ENCODE assay signal across 8 mouse cellular contexts in genomic region chr10:63428243-63429022, GRCm38 (mm10). TPM values are rescaled to one million over a fixed set of nuclear protein-coding genes. Genes with fewer than 3 reads are reported as not detected.
DNase-seq lines count a peak whose midpoint lies in the region; ATAC-seq and TF ChIP-seq lines count a peak whose summit lies in the region.

No protein-coding gene starts in this region.

- no peak for ATAC-seq in embryonic facial prominence, embryonic 12.5 days (ENCODE audit: insufficient number of reproducible peaks, insufficient read depth, low FRiP score, low TSS enrichment)
- ATAC-seq in heart, postnatal 0 days (ENCODE audit: insufficient read depth, low read depth), result no peak

- 24% methylated on average over 19 of the region's 19 CpGs for WGBS in embryonic facial prominence, embryonic 12.5 days
- 22% methylated on average over 19 of the region's 19 CpGs for WGBS in heart, postnatal 0 days
- 11% methylated on average over 19 of the region's 19 CpGs for WGBS in small intestine, adult 2 months

- H3K4me3 ChIP-seq in gastrocnemius, adult 2 months, result peak overlapping the region; percentile 85
- H3K4me3 ChIP-seq in embryonic facial prominence, embryonic 12.5 days, result peak overlapping the region; percentile 66
- H3K4me3 ChIP-seq in heart, postnatal 0 days (ENCODE audit: low read depth, low read length), result peak overlapping the region; percentile 89
- peak overlapping the region; percentile 58 for H3K4me3 ChIP-seq in small intestine, adult 2 months (ENCODE audit: low read depth, low read length)

- intact Hi-C loops in gastrocnemius, adult 2 months (cut with DNase I), result loop anchor here (1.0 to 5.0 kb wide), 2 partner anchors 41 to 50 kb away; no protein-coding TSS in a partner anchor

- no peaks in the 10 kb centered on the region for H3K27me3 ChIP-seq in embryonic facial prominence, embryonic 12.5 days
- H3K27me3 ChIP-seq in heart, postnatal 0 days (ENCODE audit: control insufficient read depth, insufficient read depth, low read length), result no peaks in the 10 kb centered on the region
- no peaks in the 10 kb centered on the region for H3K27me3 ChIP-seq in small intestine, adult 2 months (ENCODE audit: control insufficient read depth, insufficient read depth, low read length)

- H3K9me3 ChIP-seq in embryonic facial prominence, embryonic 12.5 days, result no peaks in the 10 kb centered on the region
- no peaks in the 10 kb centered on the region for H3K9me3 ChIP-seq in heart, postnatal 0 days (replicated peaks; ENCODE audit: control insufficient read depth, low read length)

- H3K4me2 ChIP-seq in embryonic facial prominence, embryonic 12.5 days (replicated peaks), result peak overlapping the region; percentile 56
- H3K4me2 ChIP-seq in heart, postnatal 0 days (ENCODE audit: low read depth, low read length), result peak overlapping the region; percentile 77

- TF ChIP-seq EP300 in heart, postnatal 0 days (IDR thresholded peaks at IDR 0.05; ENCODE audit: low read depth), result no peak

- TF ChIP-seq POLR2A in small intestine, adult 2 months (IDR thresholded peaks at IDR 0.05; ENCODE audit: low read depth, low read length), result no peak

- H3K9ac ChIP-seq in embryonic facial prominence, embryonic 12.5 days, result peak overlapping the region; percentile 28
- peak overlapping the region; percentile 38 for H3K9ac ChIP-seq in heart, postnatal 0 days (replicated peaks; ENCODE audit: low read depth, low read length)

- DNase-seq in gastrocnemius, adult 2 months, result no peak
- no peak for DNase-seq in gastrocnemius, postnatal 10 days
- DNase-seq in adrenal gland, adult 2 months, result peak; percentile 43
- peak; percentile 25 for DNase-seq in heart, postnatal 0 days (ENCODE audit: low spot score)
- DNase-seq in layer of hippocampus, postnatal 36 days, result peak; percentile 11 to 25
- peak; percentile 35 for DNase-seq in lung, postnatal 4 days

- H3K36me3 ChIP-seq in embryonic facial prominence, embryonic 12.5 days, result no peaks in the 10 kb centered on the region
- no peaks in the 10 kb centered on the region for H3K36me3 ChIP-seq in heart, postnatal 0 days (replicated peaks; ENCODE audit: control insufficient read depth, insufficient read depth, low read length)
- no peaks in the 10 kb centered on the region for H3K36me3 ChIP-seq in small intestine, adult 2 months (ENCODE audit: control insufficient read depth, insufficient read depth, low read length)

- H3K27ac ChIP-seq in gastrocnemius, adult 2 months, result peak overlapping the region; percentile 69
- H3K27ac ChIP-seq in embryonic facial prominence, embryonic 12.5 days, result peak overlapping the region; percentile 25; the same call in 1 of the 2 replicates
- H3K27ac ChIP-seq in heart, postnatal 0 days (ENCODE audit: low read depth), result peak overlapping the region; percentile 49
- no peak overlapping the region for H3K27ac ChIP-seq in small intestine, adult 2 months (ENCODE audit: insufficient read depth, low read depth, low read length)

- H3K4me1 ChIP-seq in embryonic facial prominence, embryonic 12.5 days, result no peaks in the 10 kb centered on the region
- H3K4me1 ChIP-seq in heart, postnatal 0 days (ENCODE audit: control insufficient read depth, insufficient read depth), result no peaks in the 10 kb centered on the region
- no peaks in the 10 kb centered on the region for H3K4me1 ChIP-seq in small intestine, adult 2 months (ENCODE audit: control insufficient read depth, insufficient read depth, insufficient read length, low read length)

- TF ChIP-seq CTCF in gastrocnemius, adult 2 months (IDR thresholded peaks at IDR 0.05), result no peak
- no peak for TF ChIP-seq CTCF in heart, postnatal 0 days (IDR thresholded peaks at IDR 0.05; ENCODE audit: low read depth)
- TF ChIP-seq CTCF in small intestine, adult 2 months (IDR thresholded peaks at IDR 0.05; ENCODE audit: extremely low read depth, insufficient read length, insufficient replicate concordance, low read depth, low read length), result peak; percentile 11; the same call in 1 of the 2 replicates

RNA-seq across cellular contexts. Expression of gene Ctnna3, which starts 1.5 kb away (rescaled TPM):
- total RNA-seq in gastrocnemius, adult 2 months (2021), result 10 to 100 TPM; 11.8 to 22.7 TPM
- 10 to 100 TPM; 23.0 to 24.9 TPM for total RNA-seq in gastrocnemius, postnatal 10 days (2021)
- total RNA-seq in adrenal gland, adult 2 months (2021), result under 1 TPM; 0.37 to 0.83 TPM
- polyA plus RNA-seq in adrenal gland, adult 2 months (2012; rRNA removed), result 0.06 TPM in 1 of 2 replicates, not detected in the other
- polyA plus RNA-seq in embryonic facial prominence, embryonic 12.5 days (2016; fragmentation: Nextera tagmentation; extraction: Ambion mirVana), result 0.18 and 0.32 TPM in 2 replicates
- total RNA-seq in heart, postnatal 0 days (2014; rRNA removed; ENCODE audit: low replicate concordance), result 58.4 and 62.6 TPM in 2 replicates
- polyA plus RNA-seq in heart, postnatal 0 days (2015; fragmentation: Nextera tagmentation; extraction: Ambion mirVana), result 18.2 and 18.6 TPM in 2 replicates
- total RNA-seq in layer of hippocampus, postnatal 36 days (2021), result 1 to 10 TPM; 1.2 to 1.9 TPM
- 0.06 and 0.14 TPM in 2 replicates for polyA plus RNA-seq in small intestine, adult 2 months (2012; rRNA removed)

RNA-seq across cellular contexts. Expression of gene Gm7075, which starts 6.8 kb away (rescaled TPM):
- total RNA-seq in gastrocnemius, adult 2 months (2021), result not detected
- not detected for total RNA-seq in gastrocnemius, postnatal 10 days (2021)
- not detected for total RNA-seq in adrenal gland, adult 2 months (2021)
- polyA plus RNA-seq in adrenal gland, adult 2 months (2012; rRNA removed), result not detected in 2 replicates
- polyA plus RNA-seq in embryonic facial prominence, embryonic 12.5 days (2016; fragmentation: Nextera tagmentation; extraction: Ambion mirVana), result not detected in 2 replicates
- not detected in 2 replicates for total RNA-seq in heart, postnatal 0 days (2014; rRNA removed; ENCODE audit: low replicate concordance)
- polyA plus RNA-seq in heart, postnatal 0 days (2015; fragmentation: Nextera tagmentation; extraction: Ambion mirVana), result not detected in 2 replicates
- total RNA-seq in layer of hippocampus, postnatal 36 days (2021), result not detected
- polyA plus RNA-seq in small intestine, adult 2 months (2012; rRNA removed), result not detected in 2 replicates

RNA-seq across cellular contexts. Expression of gene Dnajc12, which starts 46.2 kb away (rescaled TPM):
- total RNA-seq in gastrocnemius, adult 2 months (2021), result 10 to 100 TPM; 15.7 to 15.8 TPM
- 1 to 10 TPM; 7.3 to 9.3 TPM for total RNA-seq in gastrocnemius, postnatal 10 days (2021)
- total RNA-seq in adrenal gland, adult 2 months (2021), result 10 to 100 TPM; 13.0 to 19.2 TPM
- polyA plus RNA-seq in adrenal gland, adult 2 months (2012; rRNA removed), result 0.57 and 0.68 TPM in 2 replicates
- 11.0 and 11.6 TPM in 2 replicates for polyA plus RNA-seq in embryonic facial prominence, embryonic 12.5 days (2016; fragmentation: Nextera tagmentation; extraction: Ambion mirVana)
- 3.2 and 3.6 TPM in 2 replicates for total RNA-seq in heart, postnatal 0 days (2014; rRNA removed; ENCODE audit: low replicate concordance)
- 9.5 and 11.0 TPM in 2 replicates for polyA plus RNA-seq in heart, postnatal 0 days (2015; fragmentation: Nextera tagmentation; extraction: Ambion mirVana)
- total RNA-seq in layer of hippocampus, postnatal 36 days (2021), result 10 to 100 TPM; 16.8 to 23.7 TPM
- polyA plus RNA-seq in small intestine, adult 2 months (2012; rRNA removed), result 0.15 and 0.22 TPM in 2 replicates

RNA-seq across cellular contexts. Expression of gene Sirt1, which starts 46.9 kb away (rescaled TPM):
- total RNA-seq in gastrocnemius, adult 2 months (2021), result 1 to 10 TPM; 8.0 to 9.2 TPM
- 1 to 10 TPM; 7.0 to 8.3 TPM for total RNA-seq in gastrocnemius, postnatal 10 days (2021)
- total RNA-seq in adrenal gland, adult 2 months (2021), result 10 to 100 TPM; 13.9 to 17.4 TPM
- 1.2 and 1.4 TPM in 2 replicates for polyA plus RNA-seq in adrenal gland, adult 2 months (2012; rRNA removed)
- polyA plus RNA-seq in embryonic facial prominence, embryonic 12.5 days (2016; fragmentation: Nextera tagmentation; extraction: Ambion mirVana), result 7.3 and 8.3 TPM in 2 replicates
- total RNA-seq in heart, postnatal 0 days (2014; rRNA removed; ENCODE audit: low replicate concordance), result 10.4 and 10.7 TPM in 2 replicates
- polyA plus RNA-seq in heart, postnatal 0 days (2015; fragmentation: Nextera tagmentation; extraction: Ambion mirVana), result 2.1 and 2.5 TPM in 2 replicates
- 10 to 100 TPM; 12.8 to 15.4 TPM for total RNA-seq in layer of hippocampus, postnatal 36 days (2021)
- 1.7 and 4.6 TPM in 2 replicates for polyA plus RNA-seq in small intestine, adult 2 months (2012; rRNA removed)

Comparison
In these comparisons a context has a peak if more than half of its experiments do, and no peak if none do; other contexts are left out.
1. DNase-seq: peak in adrenal gland, adult 2 months (single experiment), heart, postnatal 0 days (single experiment), layer of hippocampus, postnatal 36 days (2 of 2) and lung, postnatal 4 days (2 of 2); none in gastrocnemius, adult 2 months (single experiment) and gastrocnemius, postnatal 10 days (single experiment).
2. RNA of gene Ctnna3, which starts 1.5 kb away (total RNA-seq): 58.4 to 62.6 TPM in heart, postnatal 0 days, 23.0 to 24.9 TPM in gastrocnemius, postnatal 10 days and 11.8 to 22.7 TPM in gastrocnemius, adult 2 months; 1.2 to 1.9 TPM in layer of hippocampus, postnatal 36 days and 0.37 to 0.83 TPM in adrenal gland, adult 2 months; every median in the first group is over 4 times any median in the second.
3. Peak in every context shown above with its lines, with median percentiles within 50 percentile points of each other: H3K4me3 ChIP-seq.